Comparison of ENCODE assay signal across 10 mouse cellular contexts in the genomic region with DNA sequence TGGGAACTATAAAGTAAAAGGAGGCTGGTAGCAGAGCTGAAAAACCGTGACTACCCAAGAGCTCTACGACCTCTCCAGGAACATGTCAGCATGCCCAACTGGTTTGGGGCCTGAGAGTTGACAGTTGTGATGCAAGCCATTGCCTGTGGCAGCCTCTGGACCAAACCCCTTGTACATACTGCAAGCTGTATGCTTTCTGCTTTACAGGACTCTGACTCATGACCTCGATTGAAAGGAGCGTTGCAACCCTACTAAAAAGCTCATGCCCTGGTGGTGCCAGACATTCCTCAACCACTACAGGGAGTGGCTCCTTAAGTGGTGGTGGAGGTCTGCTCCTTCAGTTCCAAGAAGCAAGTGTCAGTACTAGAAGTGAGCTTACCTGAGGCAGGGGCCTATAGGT. TPM values are rescaled to one million over a fixed set of nuclear protein-coding genes. Genes with fewer than 3 reads are reported as not detected.
DNase-seq lines count a peak whose midpoint lies in the region; ATAC-seq and TF ChIP-seq lines count a peak whose summit lies in the region.
"Had no signal": no experiment of that assay in that cellular context is flagged by ENCODE, and none has a peak within 500 bp of the region (broad histone marks: within the 10 kb centered on the region; RNA-seq: fewer than 3 reads in every experiment).

No protein-coding gene starts in this region.

- H3K9me3 ChIP-seq in kidney, embryonic 15.5 days (replicated peaks), result no peaks in the 10 kb centered on the region
- peaks cover 7% of the 10 kb centered on the region; the same call in 1 of the 2 replicates for H3K9me3 ChIP-seq in forebrain, postnatal 0 days (ENCODE audit: low read length)
- 0 out of 2 replicates have a peak, but pooled peaks cover 4% of the 10 kb centered on the region for H3K9me3 ChIP-seq in midbrain, embryonic 13.5 days

- no peak overlapping the region for H3K4me2 ChIP-seq in kidney, embryonic 15.5 days
- H3K4me2 ChIP-seq in forebrain, postnatal 0 days (ENCODE audit: low read depth), result no peak overlapping the region
- H3K4me2 ChIP-seq in midbrain, embryonic 13.5 days (replicated peaks), result no peak overlapping the region

- H3K36me3 ChIP-seq in kidney, embryonic 15.5 days, result no peaks in the 10 kb centered on the region
- no peaks in the 10 kb centered on the region for H3K36me3 ChIP-seq in kidney, adult 2 months (ENCODE audit: control insufficient read depth, insufficient read depth, low read length)
- no peaks in the 10 kb centered on the region for H3K36me3 ChIP-seq in forebrain, postnatal 0 days (ENCODE audit: insufficient read depth)
- no peaks in the 10 kb centered on the region for H3K36me3 ChIP-seq in midbrain, embryonic 13.5 days

- H3K4me3 ChIP-seq in kidney, embryonic 15.5 days (replicated peaks), result no peak overlapping the region
- no peak overlapping the region for H3K4me3 ChIP-seq in kidney, adult 2 months (ENCODE audit: insufficient read depth, low read depth, low read length)
- H3K4me3 ChIP-seq in forebrain, postnatal 0 days (ENCODE audit: low read depth, low read length), result no peak overlapping the region
- H3K4me3 ChIP-seq in midbrain, embryonic 13.5 days (replicated peaks), result no peak overlapping the region

- WGBS in kidney, embryonic 15.5 days, result 36% methylated on average over 4 of the region's 4 CpGs
- WGBS in kidney, adult 2 months, result 54% methylated on average over 4 of the region's 4 CpGs
- WGBS in forebrain, postnatal 0 days, result 79% methylated on average over 4 of the region's 4 CpGs
- WGBS in midbrain, embryonic 13.5 days, result 82% methylated on average over 4 of the region's 4 CpGs

- peak overlapping the region; percentile 76 for H3K27ac ChIP-seq in kidney, embryonic 15.5 days
- H3K27ac ChIP-seq in kidney, adult 2 months (ENCODE audit: insufficient read depth, low read depth, low read length), result no peak overlapping the region
- H3K27ac ChIP-seq in forebrain, postnatal 0 days (ENCODE audit: low read depth, low read length), result peak overlapping the region; percentile 45; the same call in 1 of the 2 replicates
- 0 out of 2 replicates have a peak overlapping the region, but pooled peaks have one; percentile 22 for H3K27ac ChIP-seq in midbrain, embryonic 13.5 days

- no peak for TF ChIP-seq CTCF in kidney, adult 2 months (conservative IDR thresholded peaks at IDR 0.05; ENCODE audit: insufficient read depth, insufficient read length, low read depth, low read length)
- TF ChIP-seq CTCF in forebrain, postnatal 0 days (IDR thresholded peaks at IDR 0.05; ENCODE audit: low read depth), result no peak

- no peak for ATAC-seq in kidney, embryonic 15.5 days (replicated peaks; ENCODE audit: low FRiP score)
- ATAC-seq in forebrain, postnatal 0 days, result 0 out of 2 replicates have a peak, but pooled peaks have one; percentile 8
- ATAC-seq in midbrain, embryonic 13.5 days, result 0 out of 2 replicates have a peak, but pooled peaks have one; percentile 43

- no peak for TF ChIP-seq POLR2A in kidney, adult 2 months (IDR thresholded peaks at IDR 0.05; ENCODE audit: low read depth, low read length)

- H3K4me1 ChIP-seq in kidney, embryonic 15.5 days, result peaks cover 16% of the 10 kb centered on the region
- H3K4me1 ChIP-seq in kidney, adult 2 months (ENCODE audit: control insufficient read depth, insufficient read depth, low read length), result no peaks in the 10 kb centered on the region
- peaks cover 4% of the 10 kb centered on the region; the same call in 1 of the 2 replicates for H3K4me1 ChIP-seq in forebrain, postnatal 0 days (ENCODE audit: insufficient read depth)
- peaks cover 7% of the 10 kb centered on the region for H3K4me1 ChIP-seq in midbrain, embryonic 13.5 days (replicated peaks)

- H3K27me3 ChIP-seq in kidney, embryonic 15.5 days, result no peaks in the 10 kb centered on the region
- no peaks in the 10 kb centered on the region for H3K27me3 ChIP-seq in kidney, adult 2 months (replicated peaks; ENCODE audit: control insufficient read depth, insufficient read depth, low read length)
- H3K27me3 ChIP-seq in forebrain, postnatal 0 days (ENCODE audit: insufficient read depth, low read length), result no peaks in the 10 kb centered on the region
- no peaks in the 10 kb centered on the region for H3K27me3 ChIP-seq in midbrain, embryonic 13.5 days

- no peak overlapping the region for H3K9ac ChIP-seq in kidney, embryonic 15.5 days
- H3K9ac ChIP-seq in forebrain, postnatal 0 days, result no peak overlapping the region
- no peak overlapping the region for H3K9ac ChIP-seq in midbrain, embryonic 13.5 days (replicated peaks)

- DNase-seq in kidney, adult 2 months, result no peak
- peak; percentile 60 for DNase-seq in R1 (ENCODE audit: low read depth, low spot score)
- DNase-seq in forebrain, postnatal 0 days, result no peak
- DNase-seq in retina, postnatal 1 day, result no peak
- DNase-seq in layer of hippocampus, adult 11-12 months (ENCODE audit: low spot score), result no peak
- DNase-seq in embryo, embryonic 10.5 days (ENCODE audit: low spot score), result no peak
- DNase-seq: cerebellum, adult 11-12 months; gastrocnemius, postnatal 14 days had no signal

RNA-seq across cellular contexts. Expression of gene Rrm2, which starts 15.8 kb away (rescaled TPM):
- polyA plus RNA-seq in kidney, embryonic 15.5 days (2015; fragmentation: Nextera tagmentation; extraction: Ambion mirVana), result 246 and 248 TPM in 2 replicates
- polyA plus RNA-seq in kidney, adult 2 months (2012; rRNA removed), result 1.3 and 1.6 TPM in 2 replicates
- total RNA-seq in forebrain, postnatal 0 days (2014; rRNA removed), result 18.2 and 19.2 TPM in 2 replicates
- polyA plus RNA-seq in forebrain, postnatal 0 days (2015; fragmentation: Nextera tagmentation; extraction: Ambion mirVana), result 50.3 and 50.7 TPM in 2 replicates
- 153 and 175 TPM in 2 replicates for polyA plus RNA-seq in midbrain, embryonic 13.5 days (2015; fragmentation: Nextera tagmentation; extraction: Ambion mirVana)

RNA-seq across cellular contexts. Expression of gene Cys1, which starts 42.2 kb away (rescaled TPM):
- 10.8 and 11.9 TPM in 2 replicates for polyA plus RNA-seq in kidney, embryonic 15.5 days (2015; fragmentation: Nextera tagmentation; extraction: Ambion mirVana)
- 71.1 and 93.2 TPM in 2 replicates for polyA plus RNA-seq in kidney, adult 2 months (2012; rRNA removed)
- 4.2 and 5.8 TPM in 2 replicates for total RNA-seq in forebrain, postnatal 0 days (2014; rRNA removed)
- polyA plus RNA-seq in forebrain, postnatal 0 days (2015; fragmentation: Nextera tagmentation; extraction: Ambion mirVana), result 2.1 and 2.3 TPM in 2 replicates
- polyA plus RNA-seq in midbrain, embryonic 13.5 days (2015; fragmentation: Nextera tagmentation; extraction: Ambion mirVana), result 0.90 and 1.0 TPM in 2 replicates

Comparison
In these comparisons a context has a peak if more than half of its experiments do, and no peak if none do; other contexts are left out.
1. RNA of gene Rrm2, which starts 15.8 kb away (polyA plus RNA-seq): 246 to 248 TPM in kidney, embryonic 15.5 days, 153 to 175 TPM in midbrain, embryonic 13.5 days and 50.3 to 50.7 TPM in forebrain, postnatal 0 days; 1.3 to 1.6 TPM in kidney, adult 2 months; every median in the first group is over 10 times any median in the second.